In the genomic region with DNA sequence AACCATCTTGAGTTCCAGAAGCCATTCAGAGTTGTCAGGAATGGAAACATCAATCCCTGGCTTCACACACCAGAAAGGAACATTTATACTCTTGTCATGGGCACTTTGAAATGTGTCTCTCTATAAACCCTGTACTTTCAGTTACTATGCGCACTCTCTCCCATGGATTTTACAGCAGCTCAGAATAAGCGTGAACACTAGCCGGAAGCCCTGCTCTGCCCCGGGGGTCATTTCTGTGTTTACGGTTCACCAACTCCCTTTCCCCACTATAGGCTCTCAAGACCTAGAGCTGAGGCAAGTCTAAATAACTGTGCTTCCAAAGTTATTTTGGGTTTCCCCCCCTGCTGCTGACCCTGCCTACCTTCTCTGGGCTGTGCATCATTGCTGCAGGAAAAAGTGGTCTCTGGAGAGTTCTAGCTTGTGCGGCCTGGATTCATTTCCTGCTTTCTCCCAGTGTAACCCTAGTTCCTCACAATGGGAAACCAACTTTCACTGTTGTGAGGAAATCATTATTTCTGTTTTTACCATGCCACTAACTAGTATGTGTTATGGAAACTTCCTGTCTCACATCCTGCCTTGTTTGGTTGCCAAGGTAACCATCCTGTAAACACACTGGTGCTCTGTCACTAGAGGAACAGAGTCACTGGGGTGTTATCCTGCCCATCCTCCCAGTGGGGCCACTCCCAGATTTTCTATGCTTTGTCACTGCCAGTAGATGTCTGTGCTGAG, we compare ENCODE assay signal across 8 mouse cellular contexts. TPM values are rescaled to one million over a fixed set of nuclear protein-coding genes. Genes with fewer than 3 reads are reported as not detected.
DNase-seq lines count a peak whose midpoint lies in the region; ATAC-seq lines count a peak whose summit lies in the region.

No protein-coding gene starts in this region.

- ATAC-seq in embryonic facial prominence, embryonic 13.5 days (ENCODE audit: insufficient number of reproducible peaks, insufficient read depth, low FRiP score, low TSS enrichment, low read depth), result no peak
- ATAC-seq in hematopoietic stem cell, adult 5-6 weeks (replicated peaks in 1 of 2; ENCODE audit: insufficient read depth in 1 of 2, low FRiP score in 2 of 2, low TSS enrichment in 1 of 2, low read depth in 1 of 2, poor library complexity in 2 of 2, severe bottlenecking in 2 of 2), result peak; percentile 96 to 99
- peak; percentile 63; the same call in 1 of the 2 replicates for ATAC-seq in neural tube, embryonic 13.5 days (ENCODE audit: low read depth)

- H3K4me2 ChIP-seq in embryonic facial prominence, embryonic 13.5 days, result no peak overlapping the region
- no peak overlapping the region for H3K4me2 ChIP-seq in neural tube, embryonic 13.5 days

- peak; percentile 55 to 80 for DNase-seq in adrenal gland, adult (ENCODE audit: inconsistent age in 2 of 2, low spot score in 1 of 2)
- no peak for DNase-seq in adrenal gland, postnatal 4 days (ENCODE audit: low spot score in 2 of 2)
- peak; percentile 64 for DNase-seq in MN1 (ENCODE audit: low spot score)
- peak; percentile 41 for DNase-seq in liver
- DNase-seq in left cerebral cortex, adult 18-20 months (ENCODE audit: low spot score in 2 of 2), result no peak

- H3K4me3 ChIP-seq in embryonic facial prominence, embryonic 13.5 days, result no peak overlapping the region
- no peak overlapping the region for H3K4me3 ChIP-seq in neural tube, embryonic 13.5 days

- no peaks in the 10 kb centered on the region for H3K27me3 ChIP-seq in embryonic facial prominence, embryonic 13.5 days
- no peaks in the 10 kb centered on the region for H3K27me3 ChIP-seq in neural tube, embryonic 13.5 days

- H3K9ac ChIP-seq in embryonic facial prominence, embryonic 13.5 days, result no peak overlapping the region
- 0 out of 2 replicates have a peak overlapping the region, but pooled peaks have one; percentile 31 for H3K9ac ChIP-seq in neural tube, embryonic 13.5 days

- H3K4me1 ChIP-seq in embryonic facial prominence, embryonic 13.5 days, result peaks cover 12% of the 10 kb centered on the region
- H3K4me1 ChIP-seq in neural tube, embryonic 13.5 days (replicated peaks), result 0 out of 2 replicates have a peak, but pooled peaks cover 5% of the 10 kb centered on the region

- peak overlapping the region; percentile 66 for H3K27ac ChIP-seq in embryonic facial prominence, embryonic 13.5 days
- peak overlapping the region; percentile 33; the same call in 1 of the 2 replicates for H3K27ac ChIP-seq in neural tube, embryonic 13.5 days (replicated peaks)

- peaks cover 63% of the 10 kb centered on the region for H3K36me3 ChIP-seq in embryonic facial prominence, embryonic 13.5 days
- H3K36me3 ChIP-seq in neural tube, embryonic 13.5 days, result peaks cover 79% of the 10 kb centered on the region

- H3K9me3 ChIP-seq in embryonic facial prominence, embryonic 13.5 days, result no peaks in the 10 kb centered on the region
- H3K9me3 ChIP-seq in neural tube, embryonic 13.5 days, result no peaks in the 10 kb centered on the region

- WGBS in embryonic facial prominence, embryonic 13.5 days, result 52% methylated on average over 6 of the region's 6 CpGs
- WGBS in neural tube, embryonic 13.5 days, result 54% methylated on average over 6 of the region's 6 CpGs

RNA-seq across cellular contexts. Expression of a gene that starts 20.4 kb away (rescaled TPM):
- total RNA-seq in adrenal gland, postnatal 4 days (2021), result 10 to 100 TPM; 72.4 to 81.7 TPM
- polyA plus RNA-seq in embryonic facial prominence, embryonic 13.5 days (2015; fragmentation: Nextera tagmentation; extraction: Ambion mirVana), result 69.4 and 81.7 TPM in 2 replicates
- 45.5 and 59.2 TPM in 2 replicates for total RNA-seq in hematopoietic stem cell, adult 5-6 weeks (2017)
- polyA plus RNA-seq in neural tube, embryonic 13.5 days (2015; fragmentation: Nextera tagmentation; extraction: Ambion mirVana), result 89.3 and 92.6 TPM in 2 replicates
- 10 to 100 TPM; 64.8 to 67.4 TPM for total RNA-seq in left cerebral cortex, adult 18-20 months (2021)

RNA-seq across cellular contexts. Expression of a gene that starts 20.4 kb away (rescaled TPM):
- total RNA-seq in adrenal gland, postnatal 4 days (2021), result 100 to 1,000 TPM; 123 to 142 TPM
- polyA plus RNA-seq in embryonic facial prominence, embryonic 13.5 days (2015; fragmentation: Nextera tagmentation; extraction: Ambion mirVana), result 162 and 168 TPM in 2 replicates
- 55.9 and 67.7 TPM in 2 replicates for total RNA-seq in hematopoietic stem cell, adult 5-6 weeks (2017)
- 39.0 and 46.7 TPM in 2 replicates for polyA plus RNA-seq in neural tube, embryonic 13.5 days (2015; fragmentation: Nextera tagmentation; extraction: Ambion mirVana)
- total RNA-seq in left cerebral cortex, adult 18-20 months (2021), result 10 to 100 TPM; 65.1 to 77.9 TPM

Comparison
In these comparisons a context has a peak if more than half of its experiments do, and no peak if none do; other contexts are left out.
1. DNase-seq: peak in adrenal gland, adult (2 of 2), MN1 (single experiment) and liver (single experiment); none in adrenal gland, postnatal 4 days (0 of 2) and left cerebral cortex, adult 18-20 months (0 of 2).